Mouse (Mus musculus): Measurements from ENCODE around the gene 1810030O07Rik.

1810030O07Rik gene

DNA sequence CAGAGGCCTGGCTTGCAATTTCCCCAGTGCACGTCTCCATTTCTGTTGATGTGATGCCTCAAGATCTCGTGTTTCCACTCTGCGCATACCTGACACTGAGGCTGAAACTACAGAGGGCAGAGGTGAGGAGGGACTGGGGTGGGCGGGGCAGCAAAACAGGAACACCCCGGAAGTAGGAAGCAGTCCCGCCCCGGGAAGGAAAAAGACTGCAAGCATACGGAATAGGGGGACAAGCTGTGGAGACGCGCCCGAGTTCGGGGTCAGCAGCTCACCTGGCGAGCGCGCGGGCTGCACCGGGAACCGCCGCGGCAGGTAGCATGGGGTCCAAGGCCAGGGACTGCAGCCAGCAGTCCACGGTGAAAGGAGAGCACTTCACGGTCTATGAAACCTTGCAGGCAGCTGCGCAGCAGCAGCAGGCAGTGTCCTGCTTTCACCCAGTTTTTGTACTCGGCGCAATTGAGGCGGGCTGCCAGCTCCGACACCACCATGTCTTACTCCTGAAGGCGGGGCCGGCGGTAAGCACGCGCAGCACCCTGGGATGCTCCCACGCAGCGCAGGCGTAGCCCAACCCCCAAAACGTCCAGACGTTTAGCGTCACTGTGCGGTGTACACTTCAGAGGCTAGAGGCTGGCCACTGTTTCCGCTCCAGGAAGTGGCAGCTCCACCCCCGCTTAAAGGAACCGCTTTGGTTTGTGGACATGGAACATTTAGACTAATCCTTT, at the start of gene 1810030O07Rik:
Gene 1810030O07Rik (minus strand): TSS at position 615 of the 722 bp plus-strand sequence.
- no peak for TF ChIP-seq GATA4 (IDR thresholded peaks at IDR 0.05; ENCODE audit: insufficient replicate concordance, low read length)

DNA sequence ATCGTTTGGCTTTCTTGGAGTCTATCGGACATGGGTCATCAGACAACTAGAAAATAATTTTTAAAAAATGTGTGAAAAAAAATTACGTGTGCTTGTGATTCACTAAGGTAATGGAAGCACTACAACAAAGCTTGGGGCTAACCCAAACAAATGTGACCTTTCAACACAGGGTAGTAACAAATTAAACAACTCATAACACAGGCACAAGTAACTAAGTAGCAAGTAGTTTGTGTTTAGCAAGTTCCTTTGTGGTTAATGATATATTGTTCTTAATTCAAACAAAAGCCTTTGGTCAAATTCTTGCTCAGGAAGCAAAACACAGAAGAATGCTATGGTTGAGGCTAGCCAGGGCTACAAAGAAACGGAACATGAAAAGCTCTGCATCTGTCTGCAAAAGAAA, 42.6 kb upstream of the 1810030O07Rik start:
- no peak for TF ChIP-seq GATA4 (IDR thresholded peaks at IDR 0.05; ENCODE audit: insufficient replicate concordance, low read length)

DNA sequence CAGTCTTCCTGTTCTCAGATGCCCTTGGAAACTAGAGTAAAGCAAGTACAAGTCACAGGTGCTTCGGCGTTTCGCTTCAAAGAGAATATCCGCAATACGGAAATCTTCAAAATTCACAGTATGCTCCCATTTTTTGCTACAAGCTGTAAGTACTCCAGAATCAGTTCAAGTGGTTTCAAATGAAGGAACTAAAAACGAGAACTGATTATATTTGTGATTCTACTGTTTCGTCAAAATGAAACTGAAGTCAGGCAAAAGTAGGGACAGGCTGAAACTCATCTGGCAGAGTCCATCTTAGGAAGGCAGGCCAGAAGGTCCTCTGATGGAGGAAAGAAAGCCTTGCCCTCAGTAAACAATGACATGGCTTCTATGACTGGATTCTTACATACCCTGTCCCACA, 40.3 kb upstream of the 1810030O07Rik start:
- TF ChIP-seq GATA4 (IDR thresholded peaks at IDR 0.05; ENCODE audit: insufficient replicate concordance, low read length), result no peak

DNA sequence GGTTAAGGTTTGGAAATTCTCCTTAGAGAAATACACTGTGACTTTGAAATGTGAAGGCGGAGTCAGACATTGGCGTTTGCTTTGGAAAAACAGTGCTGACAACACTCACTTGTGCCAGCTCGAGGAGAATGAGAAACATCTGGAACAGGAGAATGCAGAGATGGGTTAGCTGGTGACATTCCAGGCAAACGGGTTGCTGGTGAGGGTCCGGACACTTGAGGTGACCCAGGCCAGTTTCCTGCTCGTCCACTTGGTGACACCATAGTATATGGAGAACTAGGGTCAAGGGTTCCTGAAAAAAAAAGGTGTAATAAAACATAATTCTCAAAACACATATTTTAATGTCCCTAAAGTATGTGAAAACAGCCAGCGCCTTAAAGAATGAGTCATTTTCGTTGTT, 13.4 kb upstream of the 1810030O07Rik start:
- no peak for TF ChIP-seq GATA4 (IDR thresholded peaks at IDR 0.05; ENCODE audit: insufficient replicate concordance, low read length)

DNA sequence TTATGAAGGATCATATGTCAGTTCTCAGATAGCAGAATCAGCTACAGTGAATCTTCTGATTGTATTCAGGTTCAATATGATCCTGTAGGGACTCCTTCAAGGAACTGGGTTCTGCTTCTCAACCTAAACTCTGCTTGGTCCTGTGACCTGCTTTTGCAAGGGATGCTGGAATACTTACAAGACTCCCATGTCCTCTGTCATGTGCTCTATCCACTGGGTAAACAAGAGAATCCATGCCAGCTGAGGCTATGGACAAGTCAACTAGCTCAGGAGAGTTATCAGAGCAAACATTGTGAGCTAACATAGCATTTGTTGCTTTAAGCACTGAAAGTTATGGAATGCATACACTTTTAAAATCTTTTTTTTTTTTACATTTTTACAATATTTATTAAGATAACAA, 12.6 kb upstream of the 1810030O07Rik start:
- TF ChIP-seq GATA4 (IDR thresholded peaks at IDR 0.05; ENCODE audit: insufficient replicate concordance, low read length), result no peak

DNA sequence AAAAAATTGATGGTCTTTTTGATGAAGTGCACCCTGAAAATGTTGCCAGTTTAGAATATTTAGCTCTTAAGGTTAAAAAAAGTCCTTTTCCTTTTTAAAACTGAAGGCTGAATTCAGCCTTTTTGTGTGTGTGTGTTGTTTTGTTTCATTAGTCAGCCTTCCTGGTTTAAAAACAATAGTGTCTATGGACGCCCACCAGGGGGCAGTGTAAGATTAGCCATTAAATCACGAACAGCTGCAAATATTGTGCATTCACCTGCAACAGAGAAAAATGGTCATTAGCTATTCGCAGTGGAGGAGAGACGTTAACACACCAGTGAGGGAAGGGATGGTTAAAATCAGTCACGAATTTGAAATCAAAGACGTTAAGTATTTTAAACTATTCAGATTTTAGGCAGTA, 3.9 kb upstream of the 1810030O07Rik start:
- no peak for TF ChIP-seq GATA4 (IDR thresholded peaks at IDR 0.05; ENCODE audit: insufficient replicate concordance, low read length)

DNA sequence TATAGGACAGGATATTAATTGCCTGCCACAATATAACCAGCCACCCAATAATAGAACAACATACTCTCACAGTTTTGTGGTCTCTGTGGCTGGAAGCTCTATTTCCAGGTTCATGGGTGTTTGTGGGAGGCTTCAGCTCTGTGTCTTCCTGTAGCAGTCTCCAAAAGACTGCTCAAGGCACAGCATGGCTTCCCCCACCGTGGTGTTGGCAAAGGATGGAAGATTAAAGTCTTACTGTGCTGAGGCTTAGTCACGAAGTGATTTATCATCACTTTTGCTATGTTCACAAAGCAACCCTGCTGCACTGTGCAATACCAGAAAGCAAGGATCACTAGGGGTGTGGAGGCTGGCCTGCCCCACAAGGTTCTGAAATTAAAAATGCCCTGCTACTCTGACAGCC, 19.6 kb downstream of the 1810030O07Rik start:
- TF ChIP-seq GATA4 (IDR thresholded peaks at IDR 0.05; ENCODE audit: insufficient replicate concordance, low read length), result no peak

DNA sequence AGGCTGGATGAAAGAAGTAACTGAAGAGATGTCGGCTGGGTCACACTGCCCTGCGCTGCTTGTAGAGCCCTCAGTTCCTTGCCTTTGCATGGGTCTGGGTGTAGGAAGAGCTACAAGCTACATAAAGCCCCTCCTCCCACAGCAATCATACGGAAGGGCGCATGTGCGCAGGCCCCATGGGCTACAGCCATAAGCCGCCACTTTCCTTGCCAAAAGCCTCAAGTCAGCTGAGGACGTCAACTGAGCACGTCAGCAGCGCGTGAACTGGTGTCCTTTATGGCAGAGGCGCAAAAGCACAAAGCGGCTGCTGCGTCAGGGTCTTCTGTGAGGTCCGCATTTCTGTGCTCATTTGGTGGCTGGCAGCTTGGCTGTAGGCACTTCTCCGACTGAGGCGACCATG, 21.6 kb downstream of the 1810030O07Rik start:
- TF ChIP-seq GATA4 (IDR thresholded peaks at IDR 0.05; ENCODE audit: insufficient replicate concordance, low read length), result no peak

DNA sequence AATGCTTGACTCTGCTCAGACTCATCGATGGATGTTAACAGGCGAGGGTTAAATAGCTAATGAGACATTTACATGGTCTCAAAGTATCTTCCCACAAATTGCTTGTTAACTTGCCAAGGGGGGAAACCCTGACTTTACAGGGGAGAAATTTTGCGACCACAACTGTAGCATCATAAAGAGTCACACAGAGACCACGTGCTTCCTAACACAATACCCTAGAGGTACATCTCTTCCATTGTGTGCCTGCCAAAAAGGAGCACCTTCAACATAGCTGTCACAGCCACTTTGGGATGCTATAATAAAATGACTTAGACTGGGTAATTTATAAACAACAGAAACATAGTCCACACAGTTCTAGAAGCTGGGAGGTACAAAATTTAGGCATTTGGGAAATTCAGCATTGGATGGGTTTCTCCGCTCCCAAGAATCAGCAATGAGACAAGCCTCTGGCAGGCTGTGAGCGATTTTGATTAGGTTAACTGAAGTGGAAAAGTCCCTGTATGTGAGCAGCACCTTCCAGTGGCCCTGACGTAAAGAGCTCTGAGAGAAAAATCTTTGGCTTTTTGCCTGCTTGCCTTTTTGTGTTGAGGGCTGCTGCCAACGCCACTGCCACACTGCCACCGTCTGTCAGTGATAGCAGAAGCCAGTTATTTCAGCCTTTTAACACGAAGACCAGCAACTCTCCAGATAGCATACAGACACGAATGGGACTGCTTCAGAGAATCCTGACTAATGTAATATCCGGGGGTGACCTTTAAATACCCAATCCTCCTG, 27.8 kb downstream of the 1810030O07Rik start:
- TF ChIP-seq GATA4 (IDR thresholded peaks at IDR 0.05; ENCODE audit: insufficient replicate concordance, low read length), result no peak

DNA sequence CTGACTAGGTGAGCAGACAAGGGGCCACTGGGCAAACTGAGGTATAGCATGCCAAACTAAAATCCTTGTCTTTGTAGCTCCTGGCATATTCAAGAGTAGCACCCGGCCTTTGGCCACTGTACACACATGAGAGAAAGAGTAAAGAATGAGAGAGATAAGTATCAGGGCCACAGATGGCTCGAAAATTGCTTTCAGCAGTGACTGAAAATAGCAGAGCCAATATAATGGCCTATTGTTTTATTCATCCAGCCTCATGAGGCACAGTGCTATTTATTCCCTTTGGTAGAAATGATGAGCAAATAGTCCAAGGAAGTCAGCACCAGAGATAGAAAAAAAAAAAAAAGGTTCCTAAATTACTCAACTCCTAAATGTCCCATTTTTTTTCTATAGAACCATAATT, 28.5 kb downstream of the 1810030O07Rik start:
- TF ChIP-seq GATA4 (IDR thresholded peaks at IDR 0.05; ENCODE audit: insufficient replicate concordance, low read length), result no peak

DNA sequence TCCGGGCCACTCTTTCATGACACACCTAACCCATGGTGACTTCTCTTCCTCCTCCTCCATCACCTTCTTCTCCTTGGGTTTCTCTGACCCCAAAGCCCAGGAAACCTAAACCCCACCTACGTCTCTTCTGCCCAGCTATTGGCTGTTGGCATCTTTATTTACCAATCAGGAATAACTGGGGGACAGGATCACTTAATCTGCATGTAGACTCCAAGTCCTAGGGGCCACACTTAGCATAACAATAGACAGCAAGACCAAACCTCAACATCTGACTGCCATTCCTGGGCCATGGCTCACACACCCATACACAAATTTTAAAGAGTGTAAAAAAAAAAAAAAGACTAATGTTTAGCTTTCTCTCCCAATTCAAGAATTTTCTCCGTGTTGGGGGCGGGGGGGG, 48.3 kb downstream of the 1810030O07Rik start:
- TF ChIP-seq GATA4 (IDR thresholded peaks at IDR 0.05; ENCODE audit: insufficient replicate concordance, low read length), result no peak

DNA sequence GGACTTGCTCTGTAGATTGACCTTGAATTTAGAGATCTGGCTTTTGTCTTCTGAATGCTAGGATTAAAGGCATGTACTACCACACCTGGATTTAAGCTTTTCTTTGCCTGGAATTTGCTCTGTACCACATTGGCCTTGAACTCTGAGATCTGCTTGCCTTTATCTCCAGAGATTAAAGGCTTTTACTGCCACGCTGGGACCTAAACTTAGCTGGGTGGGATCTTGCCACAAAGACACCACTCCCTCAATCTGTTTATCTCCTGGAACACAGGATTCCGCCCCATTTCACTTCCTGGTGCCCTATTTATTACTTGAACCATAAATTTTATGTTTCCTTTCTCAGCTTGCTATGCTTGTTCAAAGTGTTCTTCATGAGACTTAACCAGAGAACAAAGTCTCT, 62.3 kb downstream of the 1810030O07Rik start:
- TF ChIP-seq GATA4 (IDR thresholded peaks at IDR 0.05; ENCODE audit: insufficient replicate concordance, low read length), result no peak

Data from liver, adult (tissue).